Mouse (Mus musculus) thymus, postnatal 36 days (tissue): ENCODE measurements around the gene Epha1.

Experiments
- DNase-seq, 2 experiments: peaks; one replicate each; pipeline ENCODE4 v3.0.0; 2022; ENCODE audit warnings: mixed read lengths in 2 of 2

The Epha1 gene

GRCm38 (mm10) chr6:42323371-42324066 lies 49.5 kb downstream of the Epha1 start:
- DNase-seq, result peak in 1 of 2 experiments; percentile 22

- no peak for DNase-seq
Measured at GRCm38 (mm10) chr6:42318293-42318692, 54.8 kb downstream of the Epha1 start.

GRCm38 (mm10) chr6:42310427-42311053 lies 62.5 kb downstream of the Epha1 start:
- no peak for DNase-seq

GRCm38 (mm10) chr6:42309816-42310378 lies 63.2 kb downstream of the Epha1 start:
- peak in 1 of 2 experiments; percentile 13 for DNase-seq
